Mouse (Mus musculus) heart, embryonic 11.5 days (tissue): ENCODE results near the gene Creb3l2. TPM values are rescaled to one million over a fixed set of nuclear protein-coding genes. Genes with fewer than 3 reads are reported as not detected.
"Not testable (repeated sequence)": the region's sequence is repeated elsewhere in the genome, so short reads cannot be mapped to it uniquely, and the experiment has no call there.

Experiments
- ATAC-seq: fragments of 200-750 bp; cut with Nextera tagmentation; replicated peaks from 2 replicates; pipeline ENCODE4 v1.8.0; 2017; ENCODE audit warnings: moderate library complexity; ENCODE audit not compliant: insufficient number of reproducible peaks, low FRiP score, low TSS enrichment
- H3K27ac ChIP-seq: fragments of 300-500 bp; sonication (generic); 2 replicates; pipeline ENCODE4 v1.5.1; 2014; ENCODE audit warnings: mild to moderate bottlenecking, low read depth, low read length
- H3K27me3 ChIP-seq: fragments of 300-500 bp; sonication (generic); 2 replicates; pipeline ENCODE4 v1.6.1; 2014; ENCODE audit warnings: mild to moderate bottlenecking, low read length, mixed read lengths; ENCODE audit not compliant: control insufficient read depth, insufficient read depth
- H3K36me3 ChIP-seq: fragments of 300-500 bp; sonication (generic); 2 replicates; pipeline ENCODE4 v1.6.1; 2014; ENCODE audit warnings: mild to moderate bottlenecking, low read length, moderate library complexity, mixed read lengths; ENCODE audit not compliant: control insufficient read depth, insufficient read depth
- H3K4me1 ChIP-seq: fragments of 300-500 bp; sonication (generic); 2 replicates; pipeline ENCODE4 v1.6.1; 2014; ENCODE audit warnings: low read length; ENCODE audit not compliant: control insufficient read depth, insufficient read depth
- H3K4me2 ChIP-seq: fragments of 300-500 bp; sonication (generic); 2 replicates; pipeline ENCODE4 v1.6.1; 2014; ENCODE audit warnings: mild to moderate bottlenecking, moderate library complexity
- H3K4me3 ChIP-seq: fragments of 300-500 bp; sonication (generic); 2 replicates; pipeline ENCODE4 v1.5.1; 2014; ENCODE audit warnings: low read depth, low read length
- H3K9ac ChIP-seq: fragments of 300-500 bp; sonication (generic); 2 replicates; pipeline ENCODE4 v1.6.1; 2014; ENCODE audit warnings: mild to moderate bottlenecking, low read depth, low read length, moderate library complexity
- H3K9me3 ChIP-seq: fragments of 300-500 bp; sonication (generic); replicated peaks from 2 replicates; pipeline ENCODE4 v1.6.1; 2016; ENCODE audit warnings: low read length; ENCODE audit not compliant: control insufficient read depth
- WGBS: fragments of 180-500 bp; shearing (Covaris S2); extraction: QIAGEN DNeasy Blood & Tissue Kit; methylation state at CpG from one replicate; pipeline ENCODE4 v1.1.7; 2014; ENCODE audit not compliant: insufficient replicate concordance; 5-methylcytosine and 5-hydroxymethylcytosine counted together
- polyA plus RNA-seq: library from polyadenylated mRNA; unstranded; fragments of >200 nt; fragmentation: Nextera tagmentation; extraction: Ambion mirVana; gene quantifications from 2 replicates; pipeline ENCODE4 v1.2.1, GENCODE M21; 2014

Gene Creb3l2
- polyA plus RNA-seq, 1 experiment from 2014 or later: 42.9 TPM

- Histone ChIP-seq H3K9me3 (no peaks in the 10 kb centered on the region), H3K4me2 (peak overlapping the region; percentile 34; the same call in 1 of the 2 replicates), H3K27ac (peak overlapping the region; percentile 60), H3K27me3 (no peaks in the 10 kb centered on the region), H3K9ac (no peak overlapping the region), H3K4me1 (peaks cover 74% of the 10 kb centered on the region), H3K4me3 (no peak overlapping the region), H3K36me3 (no peaks in the 10 kb centered on the region)
- ATAC-seq: peak; percentile 84
- 23% methylated on average over 8 of the region's 8 CpGs for WGBS
Measured at GRCm38 (mm10) chr6:37388960-37389359, 53.0 kb downstream of the Creb3l2 start.

GRCm38 (mm10) chr6:37388501-37388900 is 53.4 kb downstream of the Creb3l2 start:
- Histone ChIP-seq H3K4me3 (no peak overlapping the region), H3K9me3 (no peaks in the 10 kb centered on the region), H3K27me3 (no peaks in the 10 kb centered on the region), H3K4me2 (no peak overlapping the region; the same call in 1 of the 2 replicates), H3K27ac (peak overlapping the region; percentile 60), H3K36me3 (no peaks in the 10 kb centered on the region), H3K4me1 (peaks cover 74% of the 10 kb centered on the region), H3K9ac (no peak overlapping the region)
- WGBS: 30% methylated on average over 6 of the region's 6 CpGs
- no peak for ATAC-seq

GRCm38 (mm10) chr6:37387281-37387680 is 54.7 kb downstream of the Creb3l2 start:
- peaks cover 70% of the 10 kb centered on the region for H3K4me1 ChIP-seq

GRCm38 (mm10) chr6:37385602-37386285 is 56.2 kb downstream of the Creb3l2 start:
- peaks cover 55% of the 10 kb centered on the region for H3K4me1 ChIP-seq
- H3K9ac ChIP-seq: no peak overlapping the region
- 64% methylated on average over 2 of the region's 2 CpGs for WGBS
- H3K36me3 ChIP-seq: no peaks in the 10 kb centered on the region
- H3K27me3 ChIP-seq: no peaks in the 10 kb centered on the region
- H3K4me3 ChIP-seq: no peak overlapping the region
- no peak for ATAC-seq
- H3K4me2 ChIP-seq: no peak overlapping the region
- no peak overlapping the region for H3K27ac ChIP-seq
- H3K9me3 ChIP-seq: no peaks in the 10 kb centered on the region

More at GRCm38 (mm10) chr6:37387281-37387680, 54.7 kb downstream of the Creb3l2 start:
- Histone ChIP-seq H3K27ac (peak overlapping the region; percentile 42; the same call in 1 of the 2 replicates), H3K27me3 (no peaks in the 10 kb centered on the region), H3K9me3 (no peaks in the 10 kb centered on the region), H3K36me3 (no peaks in the 10 kb centered on the region), H3K9ac (no peak overlapping the region), H3K4me3 (no peak overlapping the region), H3K4me2 (no peak overlapping the region)
- WGBS: 73% methylated on average over 4 of the region's 4 CpGs
- ATAC-seq: no peak

- Histone ChIP-seq H3K9me3 (no peaks in the 10 kb centered on the region), H3K4me1 (peaks cover 36% of the 10 kb centered on the region), H3K4me2 (no peak overlapping the region), H3K4me3 (no peak overlapping the region), H3K27ac (no peak overlapping the region), H3K36me3 (peaks cover 9% of the 10 kb centered on the region), H3K27me3 (no peaks in the 10 kb centered on the region), H3K9ac (no peak overlapping the region)
- 83% methylated on average over 6 of the region's 6 CpGs for WGBS
- no peak for ATAC-seq
Measured at GRCm38 (mm10) chr6:37382761-37383160, 59.2 kb downstream of the Creb3l2 start.

GRCm38 (mm10) chr6:37377836-37378580 is 63.9 kb downstream of the Creb3l2 start:
- no peak overlapping the region for H3K4me2 ChIP-seq
- H3K4me3 ChIP-seq: no peak overlapping the region
- H3K36me3 ChIP-seq: peaks cover 11% of the 10 kb centered on the region
- H3K27ac ChIP-seq: no peak overlapping the region
- WGBS: 74% methylated on average over 12 of the region's 12 CpGs
- no peak overlapping the region for H3K9ac ChIP-seq
- no peak for ATAC-seq
- no peaks in the 10 kb centered on the region for H3K9me3 ChIP-seq
- no peaks in the 10 kb centered on the region for H3K27me3 ChIP-seq
- H3K4me1 ChIP-seq: peaks cover 12% of the 10 kb centered on the region

GRCm38 (mm10) chr6:37377387-37377786 is 64.6 kb downstream of the Creb3l2 start:
- Histone ChIP-seq H3K4me1 (peaks cover 11% of the 10 kb centered on the region), H3K36me3 (peaks cover 14% of the 10 kb centered on the region)
- not testable (repeated sequence) for ATAC-seq, H3K27ac ChIP-seq, H3K9me3 ChIP-seq, H3K4me2 ChIP-seq, H3K4me3 ChIP-seq, H3K27me3 ChIP-seq, H3K9ac ChIP-seq
- 77% methylated on average over 3 of the region's 3 CpGs for whole genome bisulfite sequencing

GRCm38 (mm10) chr6:37375452-37375851 is 66.5 kb downstream of the Creb3l2 start:
- ATAC-seq: no peak
- WGBS: 76% methylated on average over 10 of the region's 10 CpGs
- Histone ChIP-seq H3K27me3 (no peaks in the 10 kb centered on the region), H3K36me3 (peaks cover 14% of the 10 kb centered on the region), H3K27ac (0 out of 2 replicates have a peak overlapping the region, but pooled peaks have one; percentile 43), H3K4me3 (no peak overlapping the region), H3K4me2 (no peak overlapping the region), H3K4me1 (peaks cover 19% of the 10 kb centered on the region), H3K9me3 (no peaks in the 10 kb centered on the region), H3K9ac (no peak overlapping the region)
